Mouse (Mus musculus) lung, postnatal 0 days (tissue): Measurements from ENCODE around the gene Ankrd65.

Source experiments
- CTCF ChIP-seq: IDR thresholded peaks from 2 replicates; pipeline ENCODE4 v1.5.1; 2016; ENCODE audit warnings: antibody characterized with exemption, mild to moderate bottlenecking
- EP300 ChIP-seq: IDR thresholded peaks from 2 replicates; pipeline ENCODE4 v1.6.1; 2016; ENCODE audit warnings: antibody characterized with exemption, mild to moderate bottlenecking, control low read depth

DNA sequence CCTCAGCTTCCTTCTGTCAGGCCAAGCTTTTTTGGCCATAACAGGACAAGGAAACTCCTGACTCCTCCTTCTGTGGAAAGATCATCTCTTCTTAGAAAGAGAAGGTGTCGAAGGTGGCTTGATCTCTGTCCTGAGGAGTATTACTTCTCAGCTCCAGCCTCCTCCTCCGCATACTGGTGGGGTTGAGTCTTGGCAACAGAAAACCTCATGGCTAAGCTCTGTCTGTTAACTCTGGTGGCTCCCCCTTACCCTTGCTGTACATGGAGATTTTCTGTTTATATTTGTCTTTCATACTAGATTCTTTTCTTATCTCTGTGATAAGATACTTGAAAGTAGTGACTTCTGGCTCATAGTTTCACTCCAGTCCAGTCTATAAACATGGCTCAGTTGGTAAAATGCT lies 3.5 kb downstream of the Ankrd65 start:
- TF ChIP-seq CTCF (no peak), EP300 (no peak)
